ENCODE assay signal across 8 mouse cellular contexts in the genomic region with DNA sequence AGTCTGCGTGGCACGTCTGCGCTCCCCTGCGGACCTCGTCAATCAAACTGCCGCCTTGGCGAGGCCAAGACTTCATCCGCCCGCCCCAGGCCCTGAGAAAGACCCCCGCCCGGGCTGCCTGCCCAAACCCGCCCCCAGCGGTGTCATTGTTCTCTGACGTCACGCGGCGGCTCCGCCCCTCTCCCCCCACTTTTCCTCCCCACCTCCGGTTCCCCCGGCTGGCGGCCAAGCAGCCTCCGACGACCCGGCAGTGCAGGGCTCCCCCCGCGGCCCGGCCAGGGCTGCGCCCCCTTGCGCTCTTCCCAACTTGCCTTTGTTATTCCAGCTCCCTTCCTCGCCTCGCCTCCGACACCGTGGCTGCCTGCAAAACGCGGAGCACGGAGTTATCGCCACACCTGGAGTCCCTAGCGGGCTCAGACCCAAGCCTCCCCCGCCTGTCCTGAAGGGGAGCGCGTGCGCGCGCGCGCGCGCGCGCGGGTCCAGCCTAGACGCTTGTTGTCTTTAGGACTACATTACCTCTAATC. TPM values are rescaled to one million over a fixed set of nuclear protein-coding genes. Genes with fewer than 3 reads are reported as not detected.
A peak's percentile ranks its signal among the peaks of the same experiment; 100 is the strongest.
DNase-seq lines count a peak whose midpoint lies in the region; ATAC-seq and TF ChIP-seq lines count a peak whose summit lies in the region.

No protein-coding gene starts in this region.

- H3K27ac ChIP-seq in embryonic facial prominence, embryonic 13.5 days: peak overlapping the region; percentile 100
- peak overlapping the region; percentile 95 for H3K27ac ChIP-seq in heart, embryonic 10.5 days
- H3K27ac ChIP-seq in kidney, embryonic 14.5 days (ENCODE audit: low read depth, low read length): peak overlapping the region; percentile 86
- peak overlapping the region; percentile 100 for H3K27ac ChIP-seq in limb, embryonic 14.5 days (replicated peaks; ENCODE audit: low read depth, low read length)
- H3K27ac ChIP-seq in midbrain, embryonic 16.5 days (ENCODE audit: low read length): peak overlapping the region; percentile 97
- peak overlapping the region; percentile 64; the same call in 1 of the 2 replicates for H3K27ac ChIP-seq in spleen, adult 2 months (ENCODE audit: insufficient read depth, low read length)

- peak overlapping the region; percentile 99 for H3K9ac ChIP-seq in embryonic facial prominence, embryonic 13.5 days
- H3K9ac ChIP-seq in kidney, embryonic 14.5 days (ENCODE audit: low read depth, low read length): peak overlapping the region; percentile 58
- H3K9ac ChIP-seq in limb, embryonic 14.5 days (ENCODE audit: low read depth, low read length, severe bottlenecking): peak overlapping the region; percentile 99; the same call in 1 of the 2 replicates
- H3K9ac ChIP-seq in midbrain, embryonic 16.5 days (ENCODE audit: low read depth, low read length): peak overlapping the region; percentile 98

- DNase-seq in heart, embryonic 10.5 days (ENCODE audit: low spot score): peak; percentile 99
- peak; percentile 98 for DNase-seq in limb, embryonic 14.5 days (ENCODE audit: low spot score)
- DNase-seq in spleen, adult 2 months (ENCODE audit: low read depth in 1 of 2, low spot score in 2 of 2): peak; percentile 63 to 83

- H3K4me1 ChIP-seq in erythroblast, embryonic 14.5 days (ENCODE audit: control insufficient read depth): peaks cover 44% of the 10 kb centered on the region
- peaks cover 44% of the 10 kb centered on the region for H3K4me1 ChIP-seq in embryonic facial prominence, embryonic 13.5 days
- H3K4me1 ChIP-seq in heart, embryonic 10.5 days: peaks cover 77% of the 10 kb centered on the region
- peaks cover 50% of the 10 kb centered on the region for H3K4me1 ChIP-seq in kidney, embryonic 14.5 days (ENCODE audit: control insufficient read depth, insufficient read depth, low read length)
- peaks cover 26% of the 10 kb centered on the region for H3K4me1 ChIP-seq in limb, embryonic 14.5 days (ENCODE audit: control insufficient read depth, insufficient read depth, low read length)
- peaks cover 31% of the 10 kb centered on the region for H3K4me1 ChIP-seq in midbrain, embryonic 16.5 days (ENCODE audit: control insufficient read depth, insufficient read depth, low read length)
- peaks cover 19% of the 10 kb centered on the region; the same call in 1 of the 2 replicates for H3K4me1 ChIP-seq in spleen, adult 2 months (ENCODE audit: control insufficient read depth, insufficient read depth, insufficient read length)

- TF ChIP-seq CTCF in spleen, adult 2 months (IDR thresholded peaks at IDR 0.05; ENCODE audit: extremely low read depth, insufficient read depth, insufficient read length, insufficient replicate concordance): no peak

- no peak for ATAC-seq in erythroblast, adult 5-6 weeks (replicated peaks; ENCODE audit: low FRiP score, poor library complexity, severe bottlenecking)
- peak; percentile 83 for ATAC-seq in embryonic facial prominence, embryonic 13.5 days (ENCODE audit: insufficient number of reproducible peaks, insufficient read depth, low FRiP score, low TSS enrichment, low read depth)
- ATAC-seq in kidney, embryonic 14.5 days (ENCODE audit: low FRiP score, low TSS enrichment): peak; percentile 84
- ATAC-seq in limb, embryonic 14.5 days (ENCODE audit: low FRiP score, low read depth): peak; percentile 87
- peak; percentile 86 for ATAC-seq in midbrain, embryonic 16.5 days

- H3K9me3 ChIP-seq in erythroblast, embryonic 14.5 days (ENCODE audit: control insufficient read depth, low read length): no peaks in the 10 kb centered on the region
- H3K9me3 ChIP-seq in embryonic facial prominence, embryonic 13.5 days: no peaks in the 10 kb centered on the region
- H3K9me3 ChIP-seq in heart, embryonic 10.5 days: no peaks in the 10 kb centered on the region
- no peaks in the 10 kb centered on the region for H3K9me3 ChIP-seq in kidney, embryonic 14.5 days (ENCODE audit: control insufficient read depth, low read length)
- no peaks in the 10 kb centered on the region for H3K9me3 ChIP-seq in limb, embryonic 14.5 days (ENCODE audit: control insufficient read depth, low read length)
- H3K9me3 ChIP-seq in midbrain, embryonic 16.5 days (replicated peaks; ENCODE audit: control insufficient read depth, low read length, poor library complexity, severe bottlenecking): no peaks in the 10 kb centered on the region

- no peaks in the 10 kb centered on the region for H3K36me3 ChIP-seq in erythroblast, embryonic 14.5 days (ENCODE audit: control insufficient read depth)
- no peaks in the 10 kb centered on the region for H3K36me3 ChIP-seq in embryonic facial prominence, embryonic 13.5 days
- H3K36me3 ChIP-seq in heart, embryonic 10.5 days: no peaks in the 10 kb centered on the region
- no peaks in the 10 kb centered on the region for H3K36me3 ChIP-seq in kidney, embryonic 14.5 days (ENCODE audit: control insufficient read depth, insufficient read depth, low read length)
- no peaks in the 10 kb centered on the region for H3K36me3 ChIP-seq in limb, embryonic 14.5 days (ENCODE audit: control insufficient read depth, insufficient read depth, low read length)
- H3K36me3 ChIP-seq in midbrain, embryonic 16.5 days (ENCODE audit: control insufficient read depth, insufficient read depth, low read length): no peaks in the 10 kb centered on the region
- no peaks in the 10 kb centered on the region for H3K36me3 ChIP-seq in spleen, adult 2 months (ENCODE audit: control insufficient read depth, insufficient read depth, low read length)

- peak overlapping the region; percentile 94 for H3K4me2 ChIP-seq in embryonic facial prominence, embryonic 13.5 days
- H3K4me2 ChIP-seq in kidney, embryonic 14.5 days (replicated peaks; ENCODE audit: low read depth, low read length): peak overlapping the region; percentile 64
- H3K4me2 ChIP-seq in limb, embryonic 14.5 days (replicated peaks; ENCODE audit: low read depth, low read length, severe bottlenecking): peak overlapping the region; percentile 92
- peak overlapping the region; percentile 67 for H3K4me2 ChIP-seq in midbrain, embryonic 16.5 days (ENCODE audit: low read length)

- peaks cover 96% of the 10 kb centered on the region for H3K27me3 ChIP-seq in erythroblast, embryonic 14.5 days (ENCODE audit: control insufficient read depth)
- H3K27me3 ChIP-seq in embryonic facial prominence, embryonic 13.5 days: no peaks in the 10 kb centered on the region
- no peaks in the 10 kb centered on the region for H3K27me3 ChIP-seq in heart, embryonic 10.5 days (ENCODE audit: insufficient read depth, poor library complexity, severe bottlenecking)
- no peaks in the 10 kb centered on the region for H3K27me3 ChIP-seq in kidney, embryonic 14.5 days (ENCODE audit: control insufficient read depth, insufficient read depth, low read length)
- no peaks in the 10 kb centered on the region for H3K27me3 ChIP-seq in limb, embryonic 14.5 days (ENCODE audit: control insufficient read depth, insufficient read depth, low read length)
- no peaks in the 10 kb centered on the region for H3K27me3 ChIP-seq in midbrain, embryonic 16.5 days (ENCODE audit: control insufficient read depth, insufficient read depth, low read depth, low read length)
- H3K27me3 ChIP-seq in spleen, adult 2 months (ENCODE audit: control insufficient read depth, insufficient read depth, low read length): no peaks in the 10 kb centered on the region

- TF ChIP-seq POLR2A in limb, embryonic 14.5 days (IDR thresholded peaks at IDR 0.05; ENCODE audit: borderline replicate concordance, extremely low read depth, insufficient read depth, insufficient read length): 0 out of 2 replicates have a peak, but pooled peaks have one; percentile 49
- TF ChIP-seq POLR2A in spleen, adult 2 months (IDR thresholded peaks at IDR 0.05; ENCODE audit: low read depth, low read length): no peak

- under 1% methylated on average over 51 of the region's 52 CpGs for WGBS in embryonic facial prominence, embryonic 13.5 days
- 1% methylated on average over 52 of the region's 52 CpGs for WGBS in heart, embryonic 10.5 days
- 1% methylated on average over 52 of the region's 52 CpGs for WGBS in kidney, embryonic 14.5 days
- 1% methylated on average over 46 of the region's 52 CpGs for WGBS in limb, embryonic 14.5 days
- under 1% methylated on average over 46 of the region's 52 CpGs for WGBS in midbrain, embryonic 16.5 days
- WGBS in spleen, adult 2 months: 2% methylated on average over 51 of the region's 52 CpGs

- H3K4me3 ChIP-seq in erythroblast, embryonic 14.5 days (replicated peaks): peak overlapping the region; percentile 71
- H3K4me3 ChIP-seq in embryonic facial prominence, embryonic 13.5 days: peak overlapping the region; percentile 99
- peak overlapping the region; percentile 86 for H3K4me3 ChIP-seq in heart, embryonic 10.5 days
- peak overlapping the region; percentile 99 for H3K4me3 ChIP-seq in kidney, embryonic 14.5 days (ENCODE audit: low read length)
- H3K4me3 ChIP-seq in limb, embryonic 14.5 days (replicated peaks; ENCODE audit: low read length): peak overlapping the region; percentile 95
- peak overlapping the region; percentile 94 for H3K4me3 ChIP-seq in midbrain, embryonic 16.5 days (ENCODE audit: low read depth, low read length)
- peak overlapping the region; percentile 92 for H3K4me3 ChIP-seq in spleen, adult 2 months (ENCODE audit: extremely low read depth, insufficient read depth, insufficient read length)

RNA-seq across cellular contexts. Expression of a gene that starts 1.5 kb away (rescaled TPM):
- polyA plus RNA-seq in erythroblast, embryonic 14.5 days (2012): 0.68 and 0.75 TPM in 2 replicates
- total RNA-seq in erythroblast, adult 5-6 weeks (2015; ENCODE audit: low replicate concordance): 20.6 and 25.3 TPM in 2 replicates
- total RNA-seq in erythroblast, adult 5-6 weeks (2017; ENCODE audit: low replicate concordance): 1.4 and 12.3 TPM in 2 replicates
- 44.3 and 52.9 TPM in 2 replicates for polyA plus RNA-seq in embryonic facial prominence, embryonic 13.5 days (2015; fragmentation: Nextera tagmentation; extraction: Ambion mirVana)
- polyA plus RNA-seq in heart, embryonic 10.5 days (2016; fragmentation: Nextera tagmentation; extraction: Ambion mirVana): 38.1 and 45.8 TPM in 2 replicates
- 43.3 and 57.3 TPM in 2 replicates for polyA plus RNA-seq in kidney, embryonic 14.5 days (2014; fragmentation: Nextera tagmentation; extraction: Ambion mirVana)
- 81.2 and 117 TPM in 2 replicates for polyA plus RNA-seq in limb, embryonic 14.5 days (2012; rRNA removed)
- 61.8 and 75.8 TPM in 2 replicates for polyA plus RNA-seq in limb, embryonic 14.5 days (2014; fragmentation: Nextera tagmentation; extraction: Ambion mirVana)
- polyA plus RNA-seq in midbrain, embryonic 16.5 days (2015; fragmentation: Nextera tagmentation; extraction: Ambion mirVana): 54.2 and 58.0 TPM in 2 replicates
- 48.1 and 48.5 TPM in 2 replicates for polyA plus RNA-seq in spleen, adult 2 months (2012; rRNA removed)

Comparison
In these comparisons a context has a peak if more than half of its experiments do, and no peak if none do; other contexts are left out.
1. RNA of a gene that starts 1.5 kb away (polyA plus RNA-seq): 61.8 to 117 TPM in limb, embryonic 14.5 days, 43.3 to 57.3 TPM in kidney, embryonic 14.5 days, 54.2 to 58.0 TPM in midbrain, embryonic 16.5 days, 48.1 to 48.5 TPM in spleen, adult 2 months, 38.1 to 45.8 TPM in heart, embryonic 10.5 days and 44.3 to 52.9 TPM in embryonic facial prominence, embryonic 13.5 days; 0.68 to 0.75 TPM in erythroblast, embryonic 14.5 days; every median in the first group is over 10 times any median in the second.
2. Peak in every context shown above with its lines, with median percentiles within 50 percentile points of each other: H3K4me3 ChIP-seq, H3K27ac ChIP-seq, H3K4me2 ChIP-seq, H3K9ac ChIP-seq and DNase-seq.